Mouse (Mus musculus) layer of hippocampus, adult 9-11 months (tissue): ENCODE results near the gene Nasp.
"Not testable (repeated sequence)": the region's sequence is repeated elsewhere in the genome, so short reads cannot be mapped to it uniquely, and the experiment has no call there.

Experiments
- DNase-seq: peaks from one replicate; pipeline ENCODE4 v3.0.0; 2022

The Nasp gene

GRCm38 (mm10) chr4:116627722-116628662 is at the start of gene Nasp:
Gene Nasp, minus strand, starts transcription at chr4:116627941.
- peak; percentile 88 for DNase-seq

- DNase-seq: no peak
Observed at GRCm38 (mm10) chr4:116676027-116676426, 48.3 kb upstream of the Nasp start.

GRCm38 (mm10) chr4:116674761-116675160 is 47.0 kb upstream of the Nasp start:
- not testable (repeated sequence) for DNase-seq

- DNase-seq: peak; percentile 44
Observed at GRCm38 (mm10) chr4:116672785-116673184, 45.0 kb upstream of the Nasp start.

GRCm38 (mm10) chr4:116669291-116669690 is 41.5 kb upstream of the Nasp start:
- DNase-seq: no peak

- DNase-seq: peak; percentile 52
Observed at GRCm38 (mm10) chr4:116668145-116668544, 40.4 kb upstream of the Nasp start.

GRCm38 (mm10) chr4:116666625-116667024 is 38.9 kb upstream of the Nasp start:
- DNase-seq: no peak

- no peak for DNase-seq
Observed at GRCm38 (mm10) chr4:116661998-116662397, 34.3 kb upstream of the Nasp start.

- DNase-seq: no peak
Observed at GRCm38 (mm10) chr4:116660829-116661228, 33.1 kb upstream of the Nasp start.

GRCm38 (mm10) chr4:116659916-116660315 is 32.2 kb upstream of the Nasp start:
- not testable (repeated sequence) for DNase-seq

- DNase-seq: no peak
Observed at GRCm38 (mm10) chr4:116659474-116659873, 31.7 kb upstream of the Nasp start.

- DNase-seq: no peak
Observed at GRCm38 (mm10) chr4:116657971-116658370, 30.2 kb upstream of the Nasp start.

GRCm38 (mm10) chr4:116655658-116656057 is 27.9 kb upstream of the Nasp start:
- DNase-seq: no peak

- DNase-seq: no peak
Observed at GRCm38 (mm10) chr4:116655100-116655499, 27.4 kb upstream of the Nasp start.

- no peak for DNase-seq
Observed at GRCm38 (mm10) chr4:116653228-116653627, 25.5 kb upstream of the Nasp start.

GRCm38 (mm10) chr4:116651797-116652135 is 24.0 kb upstream of the Nasp start:
- no peak for DNase-seq

- peak; percentile 94 for DNase-seq
Observed at GRCm38 (mm10) chr4:116650924-116651796, 23.4 kb upstream of the Nasp start, which contains the start of gene Akr1a1. Gene Akr1a1, minus strand, starts transcription at chr4:116651680.

GRCm38 (mm10) chr4:116650365-116650764 is 22.6 kb upstream of the Nasp start:
- no peak for DNase-seq

- DNase-seq: no peak
Observed at GRCm38 (mm10) chr4:116649411-116649810, 21.7 kb upstream of the Nasp start.

GRCm38 (mm10) chr4:116645624-116646023 is 17.9 kb upstream of the Nasp start:
- DNase-seq: no peak

GRCm38 (mm10) chr4:116644326-116644725 is 16.6 kb upstream of the Nasp start:
- no peak for DNase-seq

GRCm38 (mm10) chr4:116642071-116642470 is 14.3 kb upstream of the Nasp start:
- DNase-seq: no peak

- DNase-seq: no peak
Observed at GRCm38 (mm10) chr4:116638821-116639220, 11.1 kb upstream of the Nasp start.

- DNase-seq: no peak
Observed at GRCm38 (mm10) chr4:116635197-116635596, 7.5 kb upstream of the Nasp start.
